Mouse (Mus musculus) intestine, embryonic 15.5 days (tissue): ENCODE measurements at regions not wholly inside any gene's neighbourhood (a gene's known extent, or its start where the extent isn't known, plus 50 kb on each side); places are given as distances from the start of the nearest gene placed in this dataset.

ENCODE experiments used
- ATAC-seq: fragments of 200-750 bp; cut with Nextera tagmentation; 2 replicates; pipeline ENCODE4 v1.8.0; 2017; ENCODE audit warnings: moderate TSS enrichment, moderate library complexity
- H3K27ac ChIP-seq: fragments of 300-500 bp; sonication (generic); 2 replicates; pipeline ENCODE4 v1.5.1; 2015; ENCODE audit warnings: mild to moderate bottlenecking, inconsistent platforms
- H3K27me3 ChIP-seq: fragments of 300-500 bp; sonication (generic); replicated peaks from 2 replicates; pipeline ENCODE4 v1.6.1; 2015; ENCODE audit warnings: inconsistent platforms
- H3K36me3 ChIP-seq: fragments of 300-500 bp; sonication (generic); 2 replicates; pipeline ENCODE4 v1.6.1; 2015; ENCODE audit warnings: inconsistent platforms
- H3K4me1 ChIP-seq: fragments of 300-500 bp; sonication (generic); replicated peaks from 2 replicates; pipeline ENCODE4 v1.6.1; 2015; ENCODE audit warnings: inconsistent platforms
- H3K4me2 ChIP-seq: fragments of 300-500 bp; sonication (generic); replicated peaks from 2 replicates; pipeline ENCODE4 v1.6.1; 2015; ENCODE audit warnings: mild to moderate bottlenecking, inconsistent platforms
- H3K4me3 ChIP-seq: fragments of 300-500 bp; sonication (generic); replicated peaks from 2 replicates; pipeline ENCODE4 v1.5.1; 2015; ENCODE audit warnings: inconsistent platforms
- H3K9ac ChIP-seq: fragments of 300-500 bp; sonication (generic); 2 replicates; pipeline ENCODE4 v1.6.1; 2015; ENCODE audit warnings: inconsistent platforms
- H3K9me3 ChIP-seq: fragments of 300-500 bp; sonication (generic); 2 replicates; pipeline ENCODE4 v1.6.1; 2016; ENCODE audit warnings: inconsistent platforms
- WGBS: fragments of 180-500 bp; shearing (Covaris S2); methylation state at CpG from one replicate; pipeline ENCODE4 v1.1.7; 2015; 5-methylcytosine and 5-hydroxymethylcytosine counted together

GRCm38 (mm10) chr3:12635857-12636256 is 1844.6 kb upstream of the Slc7a12 start:
- H3K36me3 ChIP-seq = no peaks in the 10 kb centered on the region
- H3K4me1 ChIP-seq = no peaks in the 10 kb centered on the region
- WGBS = 77% methylated on average over 1 of the region's 1 CpGs
- no peaks in the 10 kb centered on the region for H3K9me3 ChIP-seq
- H3K9ac ChIP-seq = no peak overlapping the region
- no peaks in the 10 kb centered on the region for H3K27me3 ChIP-seq
- H3K4me2 ChIP-seq = no peak overlapping the region
- no peak overlapping the region for H3K4me3 ChIP-seq
- H3K27ac ChIP-seq = no peak overlapping the region
- no peak for ATAC-seq

- no peaks in the 10 kb centered on the region for H3K27me3 ChIP-seq
- H3K4me3 ChIP-seq = no peak overlapping the region
- peak; percentile 59 for ATAC-seq
- no peaks in the 10 kb centered on the region for H3K4me1 ChIP-seq
- no peaks in the 10 kb centered on the region for H3K9me3 ChIP-seq
- no peak overlapping the region for H3K9ac ChIP-seq
- no peak overlapping the region for H3K27ac ChIP-seq
- 80% methylated on average over 14 of the region's 14 CpGs for WGBS
- H3K36me3 ChIP-seq = no peaks in the 10 kb centered on the region
- H3K4me2 ChIP-seq = no peak overlapping the region
Measured at GRCm38 (mm10) chr3:12663473-12663872, 1817.0 kb upstream of the Slc7a12 start.
